Mouse (Mus musculus) intestine, embryonic 15.5 days (tissue): ENCODE results near the gene Pole4. TPM values are rescaled to one million over a fixed set of nuclear protein-coding genes. Genes with fewer than 3 reads are reported as not detected.
"Not testable (repeated sequence)": the region's sequence is repeated elsewhere in the genome, so short reads cannot be mapped to it uniquely, and the experiment has no call there.

Experiments used
- ATAC-seq: fragments of 200-750 bp; cut with Nextera tagmentation; 2 replicates; pipeline ENCODE4 v1.8.0; 2017; ENCODE audit warnings: moderate TSS enrichment, moderate library complexity
- H3K27ac ChIP-seq: fragments of 300-500 bp; sonication (generic); 2 replicates; pipeline ENCODE4 v1.5.1; 2015; ENCODE audit warnings: mild to moderate bottlenecking, inconsistent platforms
- H3K27me3 ChIP-seq: fragments of 300-500 bp; sonication (generic); replicated peaks from 2 replicates; pipeline ENCODE4 v1.6.1; 2015; ENCODE audit warnings: inconsistent platforms
- H3K36me3 ChIP-seq: fragments of 300-500 bp; sonication (generic); 2 replicates; pipeline ENCODE4 v1.6.1; 2015; ENCODE audit warnings: inconsistent platforms
- H3K4me1 ChIP-seq: fragments of 300-500 bp; sonication (generic); replicated peaks from 2 replicates; pipeline ENCODE4 v1.6.1; 2015; ENCODE audit warnings: inconsistent platforms
- H3K4me2 ChIP-seq: fragments of 300-500 bp; sonication (generic); replicated peaks from 2 replicates; pipeline ENCODE4 v1.6.1; 2015; ENCODE audit warnings: mild to moderate bottlenecking, inconsistent platforms
- H3K4me3 ChIP-seq: fragments of 300-500 bp; sonication (generic); replicated peaks from 2 replicates; pipeline ENCODE4 v1.5.1; 2015; ENCODE audit warnings: inconsistent platforms
- H3K9ac ChIP-seq: fragments of 300-500 bp; sonication (generic); 2 replicates; pipeline ENCODE4 v1.6.1; 2015; ENCODE audit warnings: inconsistent platforms
- H3K9me3 ChIP-seq: fragments of 300-500 bp; sonication (generic); 2 replicates; pipeline ENCODE4 v1.6.1; 2016; ENCODE audit warnings: inconsistent platforms
- WGBS: fragments of 180-500 bp; shearing (Covaris S2); methylation state at CpG from one replicate; pipeline ENCODE4 v1.1.7; 2015; 5-methylcytosine and 5-hydroxymethylcytosine counted together
- polyA plus RNA-seq: library from polyadenylated mRNA; unstranded; fragments of >200 nt; fragmentation: Nextera tagmentation; extraction: Ambion mirVana; gene quantifications from 2 replicates; pipeline ENCODE4 v1.2.1, GENCODE M21; 2015

Pole4 gene
- polyA plus RNA-seq, 1 experiment from 2014 or later: 101 TPM

DNA sequence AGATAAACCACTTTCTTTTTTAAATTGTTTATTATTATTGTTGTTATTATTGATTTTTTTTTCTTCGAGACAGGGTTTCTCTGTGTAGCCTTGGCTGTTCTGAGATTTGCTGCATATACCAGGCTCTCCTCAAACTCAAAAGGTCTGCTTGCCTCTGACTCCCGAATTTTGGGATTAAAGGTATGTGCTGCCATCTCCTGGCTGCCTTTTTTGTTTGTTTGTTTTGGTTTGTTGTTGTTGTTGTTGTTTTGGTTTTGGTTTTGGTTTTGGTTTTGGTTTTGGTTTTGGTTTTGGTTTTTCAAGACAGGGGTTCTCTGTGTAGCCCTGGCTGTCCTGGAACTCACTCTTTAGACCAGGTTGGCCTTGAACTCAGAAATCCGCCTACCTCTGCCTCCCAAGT lies 27.5 kb downstream of the Pole4 start:
- not testable (repeated sequence) for H3K9me3 ChIP-seq, H3K36me3 ChIP-seq, ATAC-seq, H3K27ac ChIP-seq, H3K4me2 ChIP-seq, H3K9ac ChIP-seq, H3K4me1 ChIP-seq, H3K27me3 ChIP-seq, H3K4me3 ChIP-seq
- 75% methylated on average over 3 of the region's 3 CpGs for WGBS

- Histone ChIP-seq H3K27ac (no peak overlapping the region), H3K36me3 (no peaks in the 10 kb centered on the region), H3K9me3 (no peaks in the 10 kb centered on the region), H3K4me3 (no peak overlapping the region), H3K4me1 (no peaks in the 10 kb centered on the region), H3K4me2 (no peak overlapping the region), H3K9ac (no peak overlapping the region), H3K27me3 (no peaks in the 10 kb centered on the region)
- no peak for ATAC-seq
These were observed 38.7 kb downstream of the Pole4 start for GRCm38 (mm10) chr6:82666480-82666879.

DNA sequence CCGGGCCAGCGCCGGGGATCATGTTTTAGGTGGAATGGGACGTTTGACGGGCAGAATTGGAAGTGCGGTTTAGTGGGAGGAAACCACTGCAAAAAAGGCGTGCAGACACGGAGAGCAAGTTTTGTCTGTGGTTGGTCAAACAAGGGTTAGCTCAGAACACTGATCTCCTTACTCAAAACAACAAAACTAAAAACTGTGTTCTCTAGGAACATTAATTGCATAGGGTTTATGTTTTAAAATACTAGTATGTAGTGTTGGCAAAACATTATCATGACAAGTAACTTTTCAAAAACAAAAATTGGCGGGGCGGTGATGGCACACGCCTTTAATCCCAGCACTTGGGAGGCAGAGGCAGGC lies 52.0 kb downstream of the Pole4 start:
- Histone ChIP-seq H3K9me3 (no peaks in the 10 kb centered on the region), H3K36me3 (no peaks in the 10 kb centered on the region), H3K9ac (peak overlapping the region; percentile 83), H3K27ac (peak overlapping the region; percentile 93), H3K27me3 (no peaks in the 10 kb centered on the region), H3K4me2 (peak overlapping the region; percentile 83), H3K4me1 (peaks cover 5% of the 10 kb centered on the region; the same call in 1 of the 2 replicates), H3K4me3 (peak overlapping the region; percentile 74)
- no peak for ATAC-seq
- 34% methylated on average over 11 of the region's 11 CpGs for WGBS

GRCm38 (mm10) chr6:82652521-82653168 lies 52.5 kb downstream of the Pole4 start:
- Histone ChIP-seq H3K9ac (peak overlapping the region; percentile 83), H3K4me3 (peak overlapping the region; percentile 74), H3K27ac (peak overlapping the region; percentile 93), H3K36me3 (no peaks in the 10 kb centered on the region; the same call in 1 of the 2 replicates), H3K4me1 (peaks cover 5% of the 10 kb centered on the region; the same call in 1 of the 2 replicates), H3K4me2 (peak overlapping the region; percentile 83), H3K27me3 (no peaks in the 10 kb centered on the region), H3K9me3 (no peaks in the 10 kb centered on the region)
- under 1% methylated on average over 67 of the region's 67 CpGs for WGBS
- ATAC-seq: peak; percentile 100

DNA sequence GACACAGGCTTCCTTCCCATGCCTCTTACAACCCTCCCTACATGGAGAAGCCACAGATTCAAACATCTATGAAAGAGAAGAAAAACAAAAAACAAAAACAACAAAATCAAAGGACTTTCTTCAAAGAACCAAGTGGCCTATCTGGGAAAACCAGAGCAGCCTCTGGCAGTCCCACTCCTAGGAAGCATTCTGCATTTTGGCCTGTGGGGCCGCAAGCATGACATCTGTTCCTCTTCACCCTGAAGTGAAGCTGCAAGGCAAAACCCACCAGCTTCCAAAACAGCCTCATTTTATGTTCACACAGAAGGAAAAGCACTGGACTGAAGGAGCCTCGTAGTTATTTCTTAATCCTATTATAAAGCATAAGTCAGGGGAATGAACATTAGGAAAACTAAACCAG lies 56.1 kb downstream of the Pole4 start:
- Histone ChIP-seq H3K4me2 (no peak overlapping the region), H3K4me1 (peaks cover 5% of the 10 kb centered on the region; the same call in 1 of the 2 replicates), H3K9me3 (no peaks in the 10 kb centered on the region), H3K4me3 (no peak overlapping the region), H3K27ac (no peak overlapping the region), H3K36me3 (no peaks in the 10 kb centered on the region; the same call in none of the 2 replicates), H3K9ac (no peak overlapping the region), H3K27me3 (no peaks in the 10 kb centered on the region)
- WGBS: 61% methylated on average over 2 of the region's 2 CpGs
- no peak for ATAC-seq

GRCm38 (mm10) chr6:82647940-82648655 lies 57.1 kb downstream of the Pole4 start:
- no peak overlapping the region for H3K27ac ChIP-seq

GRCm38 (mm10) chr6:82647001-82647400 lies 58.2 kb downstream of the Pole4 start:
- H3K4me2 ChIP-seq: no peak overlapping the region
- ATAC-seq: no peak
- WGBS: 97% methylated on average over 1 of the region's 1 CpGs

More at GRCm38 (mm10) chr6:82647940-82648655, 57.1 kb downstream of the Pole4 start:
- no peak for ATAC-seq
- 94% methylated on average over 1 of the region's 1 CpGs for WGBS
- Histone ChIP-seq H3K4me3 (no peak overlapping the region), H3K4me1 (peaks cover 5% of the 10 kb centered on the region; the same call in 1 of the 2 replicates), H3K4me2 (no peak overlapping the region), H3K9me3 (no peaks in the 10 kb centered on the region), H3K36me3 (no peaks in the 10 kb centered on the region; the same call in none of the 2 replicates), H3K9ac (no peak overlapping the region), H3K27me3 (no peaks in the 10 kb centered on the region)

GRCm38 (mm10) chr6:82640046-82640445 lies 65.1 kb downstream of the Pole4 start:
- H3K4me2 ChIP-seq: no peak overlapping the region
- no peak overlapping the region for H3K4me3 ChIP-seq
- WGBS: 89% methylated on average over 4 of the region's 4 CpGs
- no peaks in the 10 kb centered on the region; the same call in 1 of the 2 replicates for H3K9me3 ChIP-seq
- ATAC-seq: no peak
- no peaks in the 10 kb centered on the region for H3K27me3 ChIP-seq
- H3K36me3 ChIP-seq: no peaks in the 10 kb centered on the region
- H3K9ac ChIP-seq: no peak overlapping the region
- H3K27ac ChIP-seq: no peak overlapping the region
- no peaks in the 10 kb centered on the region for H3K4me1 ChIP-seq

More at GRCm38 (mm10) chr6:82647001-82647400, 58.2 kb downstream of the Pole4 start:
- Histone ChIP-seq H3K27ac (no peak overlapping the region), H3K4me1 (peaks cover 5% of the 10 kb centered on the region; the same call in 1 of the 2 replicates), H3K36me3 (no peaks in the 10 kb centered on the region; the same call in none of the 2 replicates), H3K4me3 (no peak overlapping the region), H3K9ac (no peak overlapping the region), H3K27me3 (no peaks in the 10 kb centered on the region), H3K9me3 (no peaks in the 10 kb centered on the region)

DNA sequence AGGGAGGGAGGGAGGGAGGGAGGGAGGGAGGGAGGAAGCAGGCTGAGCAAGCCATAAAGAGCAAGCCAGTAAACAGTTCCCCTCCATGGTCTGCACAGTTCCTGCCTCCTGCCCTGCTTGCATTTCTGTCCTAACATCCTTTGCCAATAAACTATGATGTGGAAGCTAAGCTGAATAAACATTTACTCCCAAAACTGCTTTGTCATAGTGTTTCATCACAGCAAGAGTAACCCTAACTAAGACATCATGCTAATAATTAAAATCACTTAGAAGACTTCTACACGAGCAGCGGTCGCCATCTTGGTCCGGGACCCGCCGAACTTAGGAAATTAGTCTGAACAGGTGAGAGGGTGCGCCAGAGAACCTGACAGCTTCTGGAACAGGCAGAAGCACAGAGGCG lies 79.8 kb downstream of the Pole4 start:
- 96% methylated on average over 7 of the region's 8 CpGs for WGBS
- not testable (repeated sequence) for H3K27ac ChIP-seq, H3K4me3 ChIP-seq, H3K4me2 ChIP-seq, H3K4me1 ChIP-seq, ATAC-seq, H3K9ac ChIP-seq, H3K9me3 ChIP-seq, H3K27me3 ChIP-seq, H3K36me3 ChIP-seq

DNA sequence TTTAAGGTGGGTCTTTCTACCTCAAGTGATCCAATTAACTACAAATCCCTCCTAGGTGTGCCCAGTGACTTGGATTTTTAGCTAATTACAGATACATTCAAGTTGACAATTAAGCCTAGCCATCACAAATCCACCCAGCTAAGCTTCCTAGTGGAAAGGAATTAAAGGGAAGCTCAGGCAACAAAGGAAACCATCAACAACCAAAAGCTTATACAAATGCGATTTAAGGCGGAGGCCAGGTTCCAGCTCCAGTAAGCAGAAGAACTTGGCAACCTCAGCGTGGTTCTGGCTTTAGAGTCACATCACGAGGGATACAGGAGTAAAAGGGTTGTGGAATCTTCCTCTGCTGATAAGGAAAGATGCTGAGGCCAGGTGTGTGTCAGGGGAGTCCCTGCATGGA lies 92.0 kb downstream of the Pole4 start:
- no peak overlapping the region for H3K27ac ChIP-seq
- 76% methylated on average over 4 of the region's 4 CpGs for WGBS
- H3K4me3 ChIP-seq: no peak overlapping the region
- H3K4me2 ChIP-seq: no peak overlapping the region
- no peaks in the 10 kb centered on the region for H3K9me3 ChIP-seq
- H3K4me1 ChIP-seq: no peaks in the 10 kb centered on the region
- ATAC-seq: no peak
- no peak overlapping the region for H3K9ac ChIP-seq
- H3K36me3 ChIP-seq: no peaks in the 10 kb centered on the region
- no peaks in the 10 kb centered on the region for H3K27me3 ChIP-seq

GRCm38 (mm10) chr6:82611049-82611448 lies 94.1 kb downstream of the Pole4 start:
- Histone ChIP-seq H3K9ac (no peak overlapping the region), H3K4me2 (no peak overlapping the region), H3K27me3 (no peaks in the 10 kb centered on the region), H3K4me1 (no peaks in the 10 kb centered on the region), H3K9me3 (no peaks in the 10 kb centered on the region), H3K36me3 (no peaks in the 10 kb centered on the region), H3K4me3 (no peak overlapping the region), H3K27ac (no peak overlapping the region)
- no peak for ATAC-seq
- WGBS: 83% methylated on average over 9 of the region's 9 CpGs

DNA sequence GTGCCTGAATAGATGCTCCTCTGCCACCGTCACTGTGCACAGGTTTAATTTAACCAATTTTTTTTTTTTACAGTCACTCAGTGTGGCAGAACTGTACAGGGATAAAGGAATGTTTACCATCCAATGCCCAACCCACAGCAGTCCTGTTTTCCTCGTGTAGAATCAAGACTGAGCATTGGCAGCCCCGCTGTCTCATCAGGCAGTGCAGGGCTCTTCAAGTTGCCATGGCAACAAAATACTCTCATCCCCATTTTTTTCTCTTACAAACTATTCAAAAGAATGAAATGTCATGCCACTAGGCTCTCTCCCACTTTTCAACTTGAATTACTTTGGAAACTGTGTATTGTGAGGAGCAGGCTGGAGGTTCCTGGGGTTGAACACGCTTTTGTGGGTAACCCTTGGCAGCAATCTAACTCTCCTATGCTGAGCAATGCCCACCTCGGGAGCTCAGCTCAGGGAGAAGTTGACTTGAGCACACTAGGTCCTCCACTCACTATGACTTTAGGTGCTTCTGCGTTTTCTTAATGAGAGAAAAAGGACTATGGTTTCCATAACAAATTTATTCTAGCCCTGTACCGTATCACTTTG lies 95.7 kb downstream of the Pole4 start:
- no peaks in the 10 kb centered on the region for H3K27me3 ChIP-seq
- no peak overlapping the region for H3K27ac ChIP-seq
- H3K4me1 ChIP-seq: no peaks in the 10 kb centered on the region
- no peak overlapping the region for H3K4me3 ChIP-seq
- no peak for ATAC-seq
- 83% methylated on average over 7 of the region's 7 CpGs for WGBS
- no peak overlapping the region for H3K9ac ChIP-seq
- no peaks in the 10 kb centered on the region for H3K9me3 ChIP-seq
- H3K4me2 ChIP-seq: no peak overlapping the region
- no peaks in the 10 kb centered on the region for H3K36me3 ChIP-seq
